Mouse (Mus musculus): ENCODE measurements around the gene Polr3c.
"Not testable (repeated sequence)": the region's sequence is repeated elsewhere in the genome, so short reads cannot be mapped to it uniquely, and the experiment has no call there.

Polr3c gene

GRCm38 (mm10) chr3:96707903-96708683, 19.3 kb downstream of the Polr3c start, which contains the start of gene Nudt17:
Gene Nudt17 (minus strand): TSS chr3:96708562.
- no peak for DNase-seq (ENCODE audit: low spot score)

GRCm38 (mm10) chr3:96706984-96707383, 20.4 kb downstream of the Polr3c start:
- DNase-seq (ENCODE audit: low spot score), result no peak

- no peak for DNase-seq (ENCODE audit: low spot score)
These were observed 21.2 kb downstream of the Polr3c start for GRCm38 (mm10) chr3:96706217-96706616.

GRCm38 (mm10) chr3:96704778-96705177, 22.6 kb downstream of the Polr3c start:
- no peak for DNase-seq (ENCODE audit: low spot score)

- no peak for DNase-seq (ENCODE audit: low spot score)
These were observed 26.4 kb downstream of the Polr3c start for GRCm38 (mm10) chr3:96701003-96701402.

GRCm38 (mm10) chr3:96700376-96700775, 27.1 kb downstream of the Polr3c start:
- no peak for DNase-seq (ENCODE audit: low spot score)

GRCm38 (mm10) chr3:96698993-96699690, 28.3 kb downstream of the Polr3c start:
- DNase-seq (ENCODE audit: low spot score), result no peak

GRCm38 (mm10) chr3:96696766-96697732, 30.4 kb downstream of the Polr3c start:
- peak; percentile 64 for DNase-seq (ENCODE audit: low spot score)

- peak; percentile 45 for DNase-seq (ENCODE audit: low spot score)
These were observed 31.1 kb downstream of the Polr3c start, which contains the start of gene Pias3 for GRCm38 (mm10) chr3:96696198-96696765. Gene Pias3 (plus strand): TSS chr3:96696384.

GRCm38 (mm10) chr3:96693579-96693978, 33.8 kb downstream of the Polr3c start:
- DNase-seq (ENCODE audit: low spot score), result no peak

- no peak for DNase-seq (ENCODE audit: low spot score)
These were observed 34.9 kb downstream of the Polr3c start for GRCm38 (mm10) chr3:96692506-96692905.

- DNase-seq (ENCODE audit: low spot score), result no peak
These were observed 37.1 kb downstream of the Polr3c start for GRCm38 (mm10) chr3:96690298-96690697.

GRCm38 (mm10) chr3:96688854-96689253, 38.6 kb downstream of the Polr3c start:
- DNase-seq (ENCODE audit: low spot score), result no peak

GRCm38 (mm10) chr3:96686057-96686456, 41.4 kb downstream of the Polr3c start:
- DNase-seq (ENCODE audit: low spot score), result not testable (repeated sequence)

GRCm38 (mm10) chr3:96684822-96685156, 42.6 kb downstream of the Polr3c start:
- no peak for DNase-seq (ENCODE audit: low spot score)

GRCm38 (mm10) chr3:96684151-96684821, 43.1 kb downstream of the Polr3c start:
- DNase-seq (ENCODE audit: low spot score), result no peak

GRCm38 (mm10) chr3:96683496-96683895, 43.9 kb downstream of the Polr3c start:
- no peak for DNase-seq (ENCODE audit: low spot score)

- no peak for DNase-seq (ENCODE audit: low spot score)
These were observed 47.0 kb downstream of the Polr3c start for GRCm38 (mm10) chr3:96680269-96680956.

- no peak for DNase-seq (ENCODE audit: low spot score)
These were observed 48.2 kb downstream of the Polr3c start for GRCm38 (mm10) chr3:96679159-96679674.

GRCm38 (mm10) chr3:96678456-96678855, 49.0 kb downstream of the Polr3c start:
- no peak for DNase-seq (ENCODE audit: low spot score)

Data from urinary bladder, postnatal 10 days (tissue).